Mouse (Mus musculus) bone marrow macrophage, adult 2 months (primary cell): ENCODE measurements around the gene Lamp3.

ENCODE experiments used
- CTCF ChIP-seq: IDR thresholded peaks from 2 replicates; pipeline ENCODE4 v1.5.1; 2012; ENCODE audit warnings: low read depth, mild to moderate bottlenecking, low read length, moderate library complexity
- POLR2A ChIP-seq: IDR thresholded peaks from 2 replicates; pipeline ENCODE4 v1.6.1; 2012; ENCODE audit warnings: mild to moderate bottlenecking, low read depth, low read length, borderline replicate concordance

- TF ChIP-seq POLR2A (no peak), CTCF (no peak)
Observed at GRCm38 (mm10) chr16:19670768-19671357, 35.3 kb downstream of the Lamp3 start.
